Mouse (Mus musculus) layer of hippocampus, postnatal 25 days (tissue): Measurements from ENCODE around the gene Fpr2. TPM values are rescaled to one million over a fixed set of nuclear protein-coding genes. Genes with fewer than 3 reads are reported as not detected.
"Not testable (repeated sequence)": the region's sequence is repeated elsewhere in the genome, so short reads cannot be mapped to it uniquely, and the experiment has no call there.

Source experiments
- DNase-seq, 2 experiments: peaks; one replicate each; pipeline ENCODE4 v3.0.0; 2022; ENCODE audit warnings: mixed read lengths in 2 of 2, low spot score in 1 of 2; ENCODE audit errors: extremely low spot score in 1 of 2
- total RNA-seq, 2 experiments: library from RNA; stranded (reverse); gene quantifications; 2 replicates each; pipeline ENCODE4 v1.2.3; 2021

Gene Fpr2
- not detected for total RNA-seq

DNA sequence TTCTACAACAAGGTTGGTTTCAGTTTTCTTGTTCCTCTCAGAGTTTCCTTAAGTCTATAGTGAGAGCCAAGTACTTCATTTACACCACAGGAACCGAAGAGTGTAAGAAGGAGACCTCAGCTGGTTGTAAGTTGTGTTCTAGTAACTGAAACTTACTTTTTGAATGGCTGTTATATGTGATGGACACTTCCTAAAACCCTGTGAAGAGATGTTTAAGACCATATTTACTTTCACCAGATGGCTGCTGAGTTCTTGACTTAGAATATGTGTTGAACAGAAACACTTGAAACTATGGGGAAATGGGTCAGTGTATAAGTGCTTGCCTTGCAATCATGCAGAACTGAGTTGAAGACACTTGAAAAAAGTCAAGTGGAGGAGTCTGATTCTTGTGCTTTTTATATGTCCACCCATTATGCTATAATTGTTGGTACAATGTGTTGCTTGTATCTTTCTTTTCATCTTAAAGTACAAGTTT, at the start of gene Fpr2, which contains the start of gene Fpr3:
Fpr2 (plus strand) TSS at position 51 of the 475 bp plus-strand sequence.
Fpr3 (plus strand) TSS at position 79 of the 475 bp plus-strand sequence.
- DNase-seq: no peak

DNA sequence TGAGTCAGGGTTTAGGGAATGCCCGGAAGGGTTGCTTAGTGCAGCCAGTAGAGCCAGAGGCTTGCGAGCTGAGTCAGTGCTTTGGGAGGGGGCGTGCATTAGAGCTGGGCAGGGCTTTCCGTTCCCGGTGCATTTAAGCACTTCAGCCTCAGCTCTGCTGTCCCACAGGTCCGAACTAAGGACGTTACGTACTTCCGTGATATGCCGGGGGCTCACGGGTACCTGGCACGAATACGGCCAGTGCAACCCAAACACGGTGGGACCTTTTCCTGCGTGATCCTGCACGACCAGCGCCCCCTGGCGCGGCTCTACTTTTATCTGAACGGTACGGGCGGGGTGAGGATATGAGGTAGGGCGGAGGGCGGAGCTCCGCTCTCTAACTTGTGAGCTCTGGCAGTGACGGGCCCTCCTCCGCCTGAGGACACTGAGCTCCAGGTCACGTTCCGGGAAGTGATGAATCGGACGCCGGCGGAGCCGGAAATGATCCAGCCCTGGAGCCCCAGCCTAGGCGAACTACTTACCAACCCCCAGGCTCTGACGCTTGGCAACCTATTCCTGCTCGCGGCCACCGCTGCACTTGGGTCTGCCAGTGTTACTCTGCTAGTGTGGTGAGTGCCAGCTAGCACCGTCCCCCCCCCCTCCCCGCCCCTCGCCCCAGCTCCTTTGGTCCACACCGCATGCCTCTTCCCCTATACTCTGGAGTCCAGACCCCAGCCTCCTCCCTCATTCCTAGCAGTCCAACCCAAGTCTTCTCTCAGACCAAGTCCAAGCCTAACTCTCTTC, 49.5 kb upstream of the Fpr2 start:
- peak; percentile 91 to 97 for DNase-seq

DNA sequence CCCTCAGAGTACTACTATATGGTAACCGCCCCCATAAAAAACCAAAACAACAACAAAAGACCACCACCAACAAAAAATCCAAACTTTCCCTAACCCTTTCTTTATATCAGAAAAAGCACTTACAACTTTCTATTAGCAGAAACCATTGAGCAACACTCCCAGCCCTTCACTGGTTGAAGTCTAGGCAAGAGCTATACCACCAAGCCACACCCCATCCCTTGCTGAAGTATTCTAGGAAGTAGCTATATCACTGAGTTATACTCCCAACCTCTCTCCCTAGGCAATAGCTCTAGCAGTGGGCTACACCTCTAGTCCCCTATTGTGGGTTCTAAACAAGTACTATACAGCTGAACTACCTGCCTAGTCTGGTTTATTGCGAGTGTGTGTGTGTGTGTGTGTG, 48.3 kb upstream of the Fpr2 start:
- no peak for DNase-seq

DNA sequence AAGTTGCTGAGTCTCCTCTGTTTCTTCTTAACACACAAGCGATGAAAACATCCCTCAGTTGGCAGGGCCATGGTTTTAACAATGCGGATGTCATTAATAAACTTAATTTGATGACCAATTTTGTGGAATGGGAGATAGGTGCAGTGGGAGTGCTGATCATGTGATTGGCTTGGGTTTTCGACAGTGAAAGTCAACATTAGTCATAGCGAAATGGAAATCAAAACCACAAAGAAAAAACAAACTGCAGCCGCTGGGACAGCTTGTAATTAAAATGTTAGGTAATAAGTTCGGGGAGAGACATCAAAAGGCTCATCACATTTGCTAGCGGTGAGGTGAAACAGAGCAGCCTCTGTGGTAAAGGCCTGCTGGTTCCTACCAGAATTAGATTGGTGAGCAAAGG, 46.8 kb upstream of the Fpr2 start:
- no peak for DNase-seq

DNA sequence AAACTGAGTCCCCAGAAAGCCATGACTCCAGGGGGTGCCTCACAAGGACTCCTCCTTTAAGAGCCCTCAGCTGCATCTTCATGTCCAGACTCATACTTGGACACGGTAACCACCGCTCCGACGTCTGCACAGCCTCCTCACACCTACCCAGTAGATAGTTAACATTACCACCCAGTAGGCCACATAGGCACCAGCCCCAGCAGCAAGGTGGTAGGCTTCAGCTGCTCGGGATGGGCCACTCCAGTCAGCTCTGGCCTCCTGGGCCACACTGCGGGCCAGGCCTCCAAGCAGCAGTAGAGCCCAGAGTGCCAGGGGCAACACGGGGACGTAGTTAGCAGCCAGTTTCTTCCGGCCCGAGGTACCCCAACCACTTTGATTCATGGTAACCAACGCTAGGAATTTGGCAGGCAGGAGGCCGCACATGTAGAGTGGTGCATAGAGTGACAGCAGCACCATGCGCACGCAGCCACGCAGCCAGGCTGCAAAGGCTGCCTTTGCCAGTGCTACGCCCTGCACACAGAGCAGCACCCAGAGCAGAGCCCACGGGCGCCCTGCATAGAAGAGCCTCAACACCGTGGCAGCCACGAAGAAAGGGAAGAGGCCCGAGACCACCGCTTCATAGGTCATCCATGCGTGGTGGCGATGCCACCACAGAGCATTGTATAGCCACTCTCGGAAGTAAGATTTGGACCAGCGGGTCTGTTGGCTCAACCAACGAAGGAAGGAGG, 43.9 kb upstream of the Fpr2 start:
- DNase-seq: no peak

DNA sequence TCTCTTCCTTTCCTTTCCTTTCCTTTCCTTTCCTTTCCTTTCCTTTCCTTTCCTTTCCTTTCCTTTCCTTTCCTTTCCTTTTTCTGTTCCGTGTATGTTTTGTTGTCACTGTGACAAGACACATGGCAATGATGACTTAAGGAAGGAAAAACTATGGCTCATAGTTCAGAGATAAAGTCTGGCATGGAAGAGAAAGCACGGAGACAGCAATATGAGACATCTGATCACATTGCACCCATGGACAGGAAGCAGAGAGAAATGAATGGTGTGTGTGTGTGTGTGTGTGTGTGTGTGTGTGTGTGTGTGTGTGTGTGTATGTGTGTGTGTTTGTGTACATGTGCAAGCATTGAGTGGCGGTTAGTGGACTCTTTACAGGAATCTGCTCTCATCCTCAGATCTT, 43.0 kb upstream of the Fpr2 start:
- not testable (repeated sequence) for DNase-seq

DNA sequence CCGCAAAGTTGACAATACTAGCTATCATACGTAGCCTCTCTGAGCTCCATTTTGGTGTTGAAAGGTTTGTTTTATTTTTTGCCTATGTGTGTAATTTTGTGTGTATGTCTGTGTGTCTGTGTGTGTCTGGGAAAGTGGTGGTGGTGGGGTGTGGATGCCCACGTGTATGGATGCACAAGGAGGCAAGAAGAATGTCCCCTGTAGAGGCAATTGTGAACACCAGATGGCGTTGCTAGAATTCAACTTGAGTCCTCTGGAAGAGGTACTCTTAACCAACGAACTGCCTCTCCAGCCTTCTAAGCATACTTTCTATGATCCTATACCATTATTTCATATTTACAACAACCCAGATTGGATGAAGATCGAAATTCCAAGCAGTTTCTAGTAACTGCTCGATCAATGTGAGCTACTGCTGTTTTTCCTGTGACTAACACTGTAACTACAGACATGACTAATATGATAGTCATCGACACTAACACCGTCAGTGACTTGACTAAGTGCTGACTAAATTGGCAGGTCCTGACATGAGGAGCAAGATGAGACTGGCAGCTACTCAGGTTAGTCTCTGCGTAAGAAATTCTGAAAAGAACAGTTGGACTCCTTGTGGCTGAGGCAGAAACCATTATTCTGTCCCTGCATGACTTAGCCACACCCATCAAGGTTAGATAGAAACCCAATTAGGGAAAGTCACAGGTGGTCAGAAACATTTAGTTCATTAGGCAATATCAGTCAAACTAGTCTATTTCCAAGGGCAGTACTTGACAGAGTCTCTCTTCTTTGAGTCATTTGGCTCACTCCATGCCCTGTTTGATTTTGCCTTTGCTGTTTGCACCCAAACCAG, 42.2 kb upstream of the Fpr2 start:
- DNase-seq: peak in 1 of 2 experiments; percentile 13

DNA sequence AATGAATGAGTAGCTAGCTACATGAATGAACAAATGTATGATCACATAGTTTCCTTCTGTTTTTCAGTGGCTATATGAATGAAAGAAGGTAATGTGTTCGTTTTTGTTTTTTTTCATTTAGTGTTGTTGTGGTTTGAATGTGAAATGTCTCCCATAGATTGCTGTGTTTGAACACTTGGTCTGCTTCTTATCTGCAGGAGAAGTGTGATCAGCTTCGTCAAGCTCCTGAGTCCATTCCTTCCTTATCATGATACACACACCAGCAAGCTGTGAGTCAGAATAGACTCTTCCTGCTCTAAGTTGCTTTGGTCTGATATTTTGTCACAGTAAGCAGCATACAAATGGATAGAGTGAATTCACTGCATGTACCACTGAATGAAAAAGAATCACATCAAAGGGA, 38.6 kb upstream of the Fpr2 start:
- DNase-seq: no peak

DNA sequence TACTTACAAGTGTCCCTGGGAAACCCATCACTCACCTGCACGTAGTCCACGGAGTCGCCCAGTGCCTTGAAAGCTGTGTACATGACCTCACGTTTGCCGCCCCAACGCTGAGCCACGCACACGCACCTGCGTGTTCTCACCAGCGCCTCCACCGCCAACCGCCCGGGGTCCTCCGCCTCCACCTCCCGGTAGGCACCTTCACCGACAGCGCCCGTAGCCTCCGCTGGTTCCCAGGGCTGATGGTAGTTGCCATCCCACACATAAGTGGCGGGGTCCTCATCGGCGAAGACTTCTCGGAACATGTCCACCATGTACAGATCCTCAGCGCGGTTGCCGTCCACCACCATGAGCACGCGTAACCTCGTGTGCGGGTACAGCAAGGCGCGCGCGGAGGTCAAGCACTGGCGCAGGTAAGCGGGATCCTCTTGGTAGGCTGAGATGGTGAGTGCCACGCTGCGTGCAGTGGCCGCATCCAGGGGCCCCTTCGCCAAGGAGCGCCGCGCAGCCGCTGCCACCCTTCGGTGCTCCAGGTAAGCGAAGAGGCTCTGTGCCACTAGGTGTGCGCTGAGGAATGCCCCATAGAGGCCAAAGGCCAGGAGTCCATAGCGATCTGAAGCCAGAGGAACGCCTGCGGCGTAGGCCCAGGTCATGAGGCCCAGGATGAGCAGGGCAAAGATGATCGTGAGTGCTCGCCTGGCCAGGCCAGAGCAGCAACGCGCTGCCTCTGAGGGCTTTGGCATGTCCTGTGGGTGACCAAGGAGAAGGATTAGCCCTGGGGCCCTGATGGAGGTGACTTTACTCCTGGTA, 37.5 kb upstream of the Fpr2 start:
- no peak for DNase-seq

DNA sequence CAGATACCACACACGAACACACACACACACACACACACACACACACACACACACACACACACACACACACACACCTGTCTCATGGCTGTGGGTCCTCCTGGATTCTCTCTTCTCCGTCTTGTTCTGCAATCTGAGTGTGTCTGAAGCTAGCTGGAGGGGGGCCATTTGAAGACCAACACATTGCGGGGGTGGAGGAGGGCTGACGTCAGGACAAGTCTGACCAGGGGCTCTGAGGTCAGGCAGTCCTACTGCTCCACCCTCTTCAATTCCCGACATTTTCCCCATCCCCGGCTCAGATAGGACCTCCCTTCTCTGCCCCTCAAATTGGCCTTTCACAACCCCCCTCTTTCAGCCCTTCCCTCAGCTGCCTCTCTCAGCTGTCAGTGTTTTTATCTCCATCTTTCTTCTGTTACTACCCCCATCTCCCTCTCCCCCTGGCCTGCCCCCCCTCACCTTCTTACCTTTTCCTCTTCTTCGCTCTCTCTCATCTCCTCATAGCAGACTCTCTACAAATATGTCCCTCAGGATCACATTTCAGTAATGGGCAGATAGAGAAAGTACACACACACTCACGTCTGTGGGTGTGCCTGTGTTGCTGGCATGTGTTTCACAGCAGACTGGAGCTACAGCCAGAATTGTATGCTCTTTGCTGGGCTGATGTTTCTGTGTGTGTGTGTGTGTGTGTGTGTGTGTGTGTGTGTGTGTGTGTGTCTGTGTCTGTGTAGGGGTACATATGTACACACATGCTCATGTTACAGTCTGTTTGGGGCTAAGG, 32.4 kb upstream of the Fpr2 start, which contains the start of gene Has1:
Has1 (minus strand) TSS at position 142 of the 775 bp plus-strand sequence.
- no peak for DNase-seq

DNA sequence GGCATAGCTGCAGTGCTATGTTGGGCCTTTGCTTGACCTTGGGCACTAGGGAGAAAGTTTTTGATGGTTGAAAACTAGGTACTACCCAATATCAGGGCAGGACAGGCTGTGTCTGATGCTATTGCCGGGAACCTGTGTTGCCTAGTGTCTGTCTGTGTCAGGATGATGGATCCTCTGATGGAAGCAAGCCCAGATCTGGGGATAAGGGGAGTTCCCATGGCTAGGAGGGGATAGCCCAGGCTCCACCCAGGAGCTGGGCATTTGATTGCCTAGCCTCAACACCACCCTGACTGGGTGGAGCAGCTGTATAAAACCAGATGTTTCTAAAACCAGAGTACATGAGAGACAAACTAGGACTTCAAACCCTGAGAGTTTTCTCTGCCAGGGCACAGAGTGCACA, 31.0 kb upstream of the Fpr2 start:
- no peak for DNase-seq

DNA sequence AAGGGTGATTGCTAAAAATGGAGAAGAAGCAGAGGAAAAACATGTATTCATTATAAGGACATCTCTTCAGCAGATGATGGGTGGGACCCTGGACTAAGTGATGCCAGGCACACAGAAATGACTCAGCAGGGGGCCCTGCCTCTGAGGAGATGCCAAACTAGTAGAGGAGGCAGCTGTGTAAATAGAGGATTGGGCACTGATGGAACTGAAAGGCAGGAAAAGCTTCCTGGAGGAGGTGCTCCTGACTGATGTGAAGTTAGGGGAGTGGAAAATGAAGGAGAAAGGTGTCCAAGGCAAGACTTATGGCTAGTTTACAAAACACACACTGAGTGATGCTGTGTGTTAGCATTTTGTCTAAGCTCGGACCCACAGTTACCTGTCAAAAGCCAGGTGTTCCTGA, 30.2 kb upstream of the Fpr2 start:
- no peak for DNase-seq

DNA sequence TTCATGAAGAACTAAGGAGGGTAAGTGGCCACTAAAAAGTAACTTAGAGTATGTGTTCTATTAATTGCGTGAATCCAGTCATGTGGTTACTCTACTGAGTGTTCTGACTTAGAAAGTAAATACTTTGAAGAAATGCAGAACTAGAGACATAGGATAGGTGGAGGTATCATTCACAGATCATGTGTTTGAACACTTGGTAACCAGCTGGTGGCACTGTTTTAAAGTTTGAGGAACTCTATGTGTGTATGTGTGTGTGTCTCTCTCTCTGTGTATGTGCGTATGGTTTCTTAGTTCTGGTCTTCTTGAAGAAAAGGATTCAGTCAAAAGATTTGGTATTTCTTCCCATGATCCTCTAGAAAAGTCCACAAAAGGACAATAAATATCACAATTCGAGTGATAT, 27.5 kb upstream of the Fpr2 start:
- no peak for DNase-seq

DNA sequence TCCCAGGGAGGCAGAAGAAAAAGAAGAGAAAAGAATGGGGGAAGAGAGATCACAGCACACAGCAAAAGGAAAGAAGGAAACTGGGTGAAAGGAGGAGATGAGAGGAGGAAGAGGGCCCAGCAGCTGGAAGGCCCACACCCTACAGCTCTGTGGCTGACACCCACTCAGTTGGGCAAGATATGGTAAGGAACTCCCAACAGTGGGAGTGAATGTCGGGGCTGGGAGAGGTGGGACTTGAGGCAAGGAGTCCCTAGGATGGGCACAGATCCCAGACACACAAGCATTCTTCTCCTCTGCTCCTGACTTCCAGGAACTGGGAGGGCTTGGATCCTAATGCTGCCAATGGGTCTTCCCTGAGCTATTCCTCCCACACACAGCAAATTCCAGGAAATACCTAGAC, 25.3 kb upstream of the Fpr2 start:
- no peak for DNase-seq

DNA sequence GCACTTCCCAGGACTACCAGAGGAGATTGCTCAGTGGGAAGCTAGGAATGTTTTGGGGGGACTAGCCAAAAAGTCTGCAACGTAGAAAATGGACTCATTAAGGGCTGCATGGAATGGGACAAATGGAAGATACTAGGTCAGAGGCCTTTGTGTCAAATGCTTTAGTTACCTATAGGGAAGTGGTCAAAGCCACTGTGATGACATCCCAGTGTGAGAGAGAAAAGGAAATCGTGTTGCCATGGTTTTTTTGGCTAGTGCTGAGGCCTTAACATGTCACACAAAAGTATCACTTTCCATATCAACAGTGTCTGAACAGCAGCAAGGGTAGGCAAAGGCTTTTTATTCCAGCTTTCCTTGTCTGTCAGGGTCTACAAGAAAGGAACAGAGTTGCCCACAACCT, 22.5 kb upstream of the Fpr2 start:
- DNase-seq: no peak

DNA sequence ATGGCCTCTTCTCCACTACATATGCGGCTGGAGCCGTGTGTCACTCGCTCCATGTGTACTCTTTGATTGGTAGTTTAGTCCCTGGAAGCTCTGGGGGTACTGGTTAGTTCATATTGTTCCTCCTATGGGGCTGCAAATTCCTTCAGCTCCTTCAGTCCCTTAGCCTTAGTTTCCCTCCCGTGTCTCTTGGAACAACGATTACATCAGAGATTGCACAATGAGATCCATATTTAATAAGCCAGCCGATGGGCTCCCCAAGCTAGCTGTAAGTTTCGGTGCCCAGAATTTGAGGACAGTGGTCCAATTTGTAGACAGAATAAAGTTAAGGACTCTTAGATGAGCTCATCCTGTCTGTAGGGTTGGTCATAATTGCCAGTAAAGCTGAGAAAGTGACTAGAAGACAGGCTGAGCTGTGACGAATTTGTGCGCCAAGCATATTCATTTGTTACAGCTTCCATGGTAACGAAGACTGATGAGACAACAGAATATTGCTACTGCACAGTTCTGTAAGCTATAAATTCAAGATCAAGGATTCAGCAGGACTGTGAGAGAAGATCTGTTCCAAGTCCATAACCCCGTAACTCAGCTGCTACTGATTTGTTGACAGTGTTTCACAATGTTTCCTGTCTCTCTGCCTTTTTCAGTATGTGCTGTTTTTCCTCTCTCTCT, 20.7 kb upstream of the Fpr2 start:
- DNase-seq: no peak

DNA sequence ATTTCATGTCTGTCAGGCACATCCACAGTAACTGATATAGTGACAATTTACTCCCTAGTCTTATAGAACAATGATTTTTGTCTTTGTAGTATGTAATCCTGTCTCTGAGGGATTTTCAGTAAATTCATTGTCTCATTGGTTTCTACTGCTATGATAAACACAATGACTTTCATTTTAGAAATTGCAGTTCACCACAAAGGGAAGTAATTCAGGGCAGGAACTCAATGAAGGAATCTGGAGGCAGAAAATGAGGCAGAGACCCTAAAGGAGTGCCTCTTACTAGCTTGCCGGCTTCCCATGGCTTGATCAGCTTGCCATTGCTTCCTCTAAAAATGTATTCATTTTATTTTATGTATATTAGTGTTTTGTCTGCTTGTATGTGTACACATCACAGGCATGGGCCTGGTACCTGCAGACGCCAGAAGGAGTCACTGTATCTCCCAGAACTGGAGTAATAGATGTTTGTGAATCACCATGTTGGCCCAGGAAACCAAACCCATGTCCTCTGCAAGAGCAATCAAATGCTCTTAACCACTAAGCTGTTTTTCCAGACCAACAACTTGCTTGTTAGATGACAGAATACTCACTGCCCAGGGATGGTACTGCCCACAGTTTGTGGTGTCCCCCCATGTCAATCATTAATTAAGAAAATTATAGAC, 16.6 kb upstream of the Fpr2 start:
- no peak for DNase-seq

DNA sequence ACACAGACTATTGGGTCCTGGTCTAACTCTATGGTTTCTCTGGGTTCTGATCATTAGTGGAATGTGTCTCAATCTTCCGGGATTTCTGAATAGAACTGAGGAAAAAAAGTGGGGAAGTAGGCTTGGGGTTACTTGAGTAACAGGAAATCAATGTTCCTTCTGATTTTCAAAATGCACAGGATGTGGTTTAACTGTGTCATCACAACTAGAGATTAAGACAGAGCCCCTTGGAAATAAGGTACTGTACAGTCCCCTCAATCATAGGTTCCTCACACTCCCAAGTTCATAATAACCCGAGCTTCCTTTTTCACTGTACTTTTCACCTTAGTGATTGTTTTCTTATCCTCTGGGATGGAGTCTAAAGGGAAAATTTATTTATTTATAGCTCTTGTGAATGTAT, 15.9 kb upstream of the Fpr2 start:
- no peak for DNase-seq
